Mouse (Mus musculus) embryonic facial prominence, embryonic 14.5 days (tissue): ENCODE data around the gene Slc35f2. TPM values are rescaled to one million over a fixed set of nuclear protein-coding genes. Genes with fewer than 3 reads are reported as not detected.

Experiments
- polyA plus RNA-seq: library from polyadenylated mRNA; unstranded; fragments of >200 nt; fragmentation: Nextera tagmentation; extraction: Ambion mirVana; gene quantifications from 2 replicates; pipeline ENCODE4 v1.2.1, GENCODE M21; 2014

Slc35f2 gene
- polyA plus RNA-seq, 1 experiment from 2014 or later = 4.3 TPM

Other genes with a start within 250 kb of the Slc35f2 start
- 10.9 and 12.8 TPM in 2 replicates for gene Atm, start 234.8 kb upstream of the Slc35f2 start, polyA plus RNA-seq
- gene Npat, start 234.5 kb upstream of the Slc35f2 start, polyA plus RNA-seq = 20.6 and 22.6 TPM in 2 replicates
- gene Acat1, start 161.2 kb upstream of the Slc35f2 start, polyA plus RNA-seq = 184 and 194 TPM in 2 replicates
- gene Cul5, start 101.5 kb upstream of the Slc35f2 start, polyA plus RNA-seq = 41.2 and 44.6 TPM in 2 replicates
- 0.60 and 1.0 TPM in 2 replicates for gene Rab39, start 65.3 kb upstream of the Slc35f2 start, polyA plus RNA-seq
- 177 and 295 TPM in 2 replicates for gene Sln, start 78.6 kb downstream of the Slc35f2 start, polyA plus RNA-seq
- 0.60 and 0.97 TPM in 2 replicates for gene Elmod1, start 203.8 kb downstream of the Slc35f2 start, polyA plus RNA-seq